Mouse (Mus musculus) intestine, embryonic 14.5 days (tissue): ENCODE data around the gene Vmn2r107. TPM values are rescaled to one million over a fixed set of nuclear protein-coding genes. Genes with fewer than 3 reads are reported as not detected.

Source experiments
- ATAC-seq: fragments of 200-750 bp; cut with Nextera tagmentation; replicated peaks from 2 replicates; pipeline ENCODE4 v1.8.0; 2017; ENCODE audit warnings: low read depth, moderate number of reproducible peaks, moderate TSS enrichment, moderate library complexity; ENCODE audit not compliant: low FRiP score, low TSS enrichment
- DNase-seq: peaks from one replicate; pipeline ENCODE4 v3.0.0-alpha.2; 2018; ENCODE audit warnings: low spot score
- H3K27ac ChIP-seq: fragments of 300-500 bp; sonication (generic); 2 replicates; pipeline ENCODE4 v1.5.1; 2014; ENCODE audit warnings: low read depth, mild to moderate bottlenecking, control low read depth
- H3K27me3 ChIP-seq: fragments of 300-500 bp; sonication (generic); replicated peaks from 2 replicates; pipeline ENCODE4 v1.6.1; 2014; ENCODE audit warnings: low read length, control low read depth; ENCODE audit not compliant: control insufficient read depth, insufficient read depth
- H3K36me3 ChIP-seq: fragments of 300-500 bp; sonication (generic); 2 replicates; pipeline ENCODE4 v1.6.1; 2014; ENCODE audit warnings: low read length, control low read depth; ENCODE audit not compliant: control insufficient read depth, insufficient read depth
- H3K4me1 ChIP-seq: fragments of 300-500 bp; sonication (generic); replicated peaks from 2 replicates; pipeline ENCODE4 v1.6.1; 2014; ENCODE audit warnings: low read length, control low read depth, mixed read lengths; ENCODE audit not compliant: control insufficient read depth, insufficient read depth
- H3K4me2 ChIP-seq: fragments of 300-500 bp; sonication (generic); 2 replicates; pipeline ENCODE4 v1.6.1; 2014; ENCODE audit warnings: low read length
- H3K4me3 ChIP-seq: fragments of 300-500 bp; sonication (generic); 2 replicates; pipeline ENCODE4 v1.5.1; 2014; ENCODE audit warnings: low read depth, low read length, control low read depth, mixed read lengths
- H3K9ac ChIP-seq: fragments of 300-500 bp; sonication (generic); 2 replicates; pipeline ENCODE4 v1.6.1; 2014; ENCODE audit warnings: mild to moderate bottlenecking, low read length
- H3K9me3 ChIP-seq: fragments of 300-500 bp; sonication (generic); 2 replicates; pipeline ENCODE4 v1.6.1; 2016; ENCODE audit warnings: low read length, control low read depth; ENCODE audit not compliant: control insufficient read depth
- WGBS: fragments of 180-500 bp; shearing (Covaris S2); extraction: QIAGEN DNeasy Blood & Tissue Kit; methylation state at CpG from one replicate; pipeline ENCODE4 v1.1.7; 2014; 5-methylcytosine and 5-hydroxymethylcytosine counted together
- polyA plus RNA-seq: library from polyadenylated mRNA; unstranded; fragments of >200 nt; fragmentation: Nextera tagmentation; extraction: Ambion mirVana; gene quantifications from 2 replicates; pipeline ENCODE4 v1.2.1, GENCODE M21; 2014

The Vmn2r107 gene
- not detected in 2 replicates for polyA plus RNA-seq

GRCm38 (mm10) chr17:20344942-20345341 is at the start of gene Vmn2r107:
Vmn2r107 (plus strand) TSS chr17:20345242.
- Histone ChIP-seq H3K36me3 (no peaks in the 10 kb centered on the region), H3K9me3 (no peaks in the 10 kb centered on the region), H3K27ac (no peak within 1 kb of the TSS), H3K4me2 (no peak within 1 kb of the TSS), H3K4me3 (no peak within 1 kb of the TSS), H3K4me1 (no peaks in the 10 kb centered on the region), H3K9ac (no peak within 1 kb of the TSS), H3K27me3 (no peaks in the 10 kb centered on the region)
- 62% methylated on average over 2 of the region's 2 CpGs for WGBS
- DNase-seq, result no peak
- no peak for ATAC-seq

- Histone ChIP-seq H3K27me3 (no peaks in the 10 kb centered on the region), H3K4me2 (no peak overlapping the region), H3K27ac (no peak overlapping the region), H3K9me3 (no peaks in the 10 kb centered on the region), H3K9ac (no peak overlapping the region), H3K36me3 (no peaks in the 10 kb centered on the region), H3K4me1 (no peaks in the 10 kb centered on the region), H3K4me3 (no peak overlapping the region)
- ATAC-seq, result no peak
- 84% methylated on average over 1 of the region's 1 CpGs for WGBS
- no peak for DNase-seq
Observed at GRCm38 (mm10) chr17:20305790-20306189, 39.3 kb upstream of the Vmn2r107 start.

- no peaks in the 10 kb centered on the region for H3K36me3 ChIP-seq
- ATAC-seq (no peak), DNase-seq (no peak)
- no peaks in the 10 kb centered on the region for H3K4me1 ChIP-seq
- WGBS, result 46% methylated on average over 2 of the region's 2 CpGs
- no peaks in the 10 kb centered on the region for H3K27me3 ChIP-seq
- no peak overlapping the region for H3K4me3 ChIP-seq
- H3K4me2 ChIP-seq, result no peak overlapping the region
- no peak overlapping the region for H3K9ac ChIP-seq
- H3K27ac ChIP-seq, result no peak overlapping the region
- peaks cover 15% of the 10 kb centered on the region; the same call in 1 of the 2 replicates for H3K9me3 ChIP-seq
Observed at GRCm38 (mm10) chr17:20399105-20399504, 54.1 kb downstream of the Vmn2r107 start.

GRCm38 (mm10) chr17:20413846-20414245 is 68.8 kb downstream of the Vmn2r107 start, which contains the start of gene Vmn1r224:
Vmn1r224 (plus strand) TSS chr17:20414146.
- H3K36me3 ChIP-seq, result no peaks in the 10 kb centered on the region
- H3K4me2 ChIP-seq, result no peak within 1 kb of the TSS
- H3K4me3 ChIP-seq, result no peak within 1 kb of the TSS
- no peaks in the 10 kb centered on the region for H3K9me3 ChIP-seq
- no peak within 1 kb of the TSS for H3K9ac ChIP-seq
- 27% methylated on average over 1 of the region's 1 CpGs for WGBS
- no peaks in the 10 kb centered on the region for H3K4me1 ChIP-seq
- H3K27ac ChIP-seq, result no peak within 1 kb of the TSS
- no peak for DNase-seq
- ATAC-seq, result no peak
- no peaks in the 10 kb centered on the region for H3K27me3 ChIP-seq

Other genes starting within 250 kb of the Vmn2r107 start
- gene Fpr-rs7, start 231.0 kb upstream of the Vmn2r107 start, polyA plus RNA-seq, result not detected in 2 replicates
- gene Fpr-rs6, start 162.1 kb upstream of the Vmn2r107 start, polyA plus RNA-seq, result not detected in 2 replicates
- not detected in 2 replicates for gene Vmn2r105, start 110.2 kb upstream of the Vmn2r107 start, polyA plus RNA-seq
- gene Vmn2r106, start 59.7 kb upstream of the Vmn2r107 start, polyA plus RNA-seq, result not detected in 2 replicates
- gene Vmn1r224, start 68.9 kb downstream of the Vmn2r107 start, polyA plus RNA-seq, result not detected in 2 replicates
- not detected in 2 replicates for gene Vmn2r108, start 136.1 kb downstream of the Vmn2r107 start, polyA plus RNA-seq
- gene Vmn1r225, start 152.9 kb downstream of the Vmn2r107 start, polyA plus RNA-seq, result not detected in 2 replicates
- not detected in 2 replicates for gene Vmn2r109, start 219.5 kb downstream of the Vmn2r107 start, polyA plus RNA-seq